Mouse (Mus musculus): ENCODE measurements around the gene Serpine2. TPM values are rescaled to one million over a fixed set of nuclear protein-coding genes. Genes with fewer than 3 reads are reported as not detected.

The Serpine2 gene
- polyA plus RNA-seq (2012; rRNA removed) = 33.8 and 46.7 TPM in 2 replicates

GRCm38 (mm10) chr1:79861130-79861942 is at the start of gene Serpine2:
TSS of gene Serpine2 (minus strand) at chr1:79861180.
- H3K4me3 ChIP-seq (ENCODE audit: control insufficient read depth, insufficient read depth, low read length) = no peak within 1 kb of the TSS
- no peak within 1 kb of the TSS for H3K27ac ChIP-seq (ENCODE audit: control insufficient read depth, insufficient read depth, low read length)
- no peak for DNase-seq
- no peaks in the 10 kb centered on the region; the same call in 1 of the 2 replicates for H3K27me3 ChIP-seq (ENCODE audit: control insufficient read depth, insufficient read depth, low read length)
- H3K4me1 ChIP-seq (replicated peaks; ENCODE audit: control insufficient read depth, insufficient read depth, low read length) = peaks cover 9% of the 10 kb centered on the region
- H3K36me3 ChIP-seq (ENCODE audit: control insufficient read depth, insufficient read depth, low read length) = no peaks in the 10 kb centered on the region
- TF ChIP-seq POLR2A (IDR thresholded peaks at IDR 0.05; ENCODE audit: control insufficient read depth, extremely low read depth, insufficient read depth, low read length, poor library complexity) = no peak
- no peak for TF ChIP-seq CTCF (IDR thresholded peaks at IDR 0.05; ENCODE audit: borderline replicate concordance, control insufficient read depth, extremely low read depth, insufficient read depth, low read length, poor library complexity)
- WGBS = 70% methylated on average over 6 of the region's 6 CpGs

DNA sequence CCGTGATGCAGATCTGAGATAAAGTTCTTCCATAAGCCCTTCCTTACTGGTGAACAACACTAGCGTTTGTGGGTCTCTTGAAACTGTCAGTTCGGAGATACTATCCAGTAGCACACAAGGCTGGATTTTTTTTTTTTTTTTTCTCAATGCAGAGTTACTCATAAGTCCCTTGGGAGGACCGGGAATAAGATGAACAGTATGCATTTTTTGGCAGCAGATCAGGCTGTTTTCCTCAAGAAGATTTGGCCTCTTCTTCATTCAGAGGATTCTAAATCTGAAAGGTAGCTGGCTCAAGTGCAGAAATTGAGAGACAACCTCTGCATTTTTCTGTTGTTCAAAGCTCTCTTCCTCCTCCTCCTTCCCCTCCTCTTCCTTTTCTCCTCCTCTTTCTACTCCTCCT is 46.8 kb upstream of the Serpine2 start:
- TF ChIP-seq CTCF (IDR thresholded peaks at IDR 0.05; ENCODE audit: borderline replicate concordance, control insufficient read depth, extremely low read depth, insufficient read depth, low read length, poor library complexity) = no peak
- no peak for TF ChIP-seq POLR2A (IDR thresholded peaks at IDR 0.05; ENCODE audit: control insufficient read depth, extremely low read depth, insufficient read depth, low read length, poor library complexity)
- H3K27ac ChIP-seq (ENCODE audit: control insufficient read depth, insufficient read depth, low read length) = no peak overlapping the region
- no peaks in the 10 kb centered on the region for H3K27me3 ChIP-seq (ENCODE audit: control insufficient read depth, insufficient read depth, low read length)
- no peaks in the 10 kb centered on the region for H3K4me1 ChIP-seq (replicated peaks; ENCODE audit: control insufficient read depth, insufficient read depth, low read length)
- H3K4me3 ChIP-seq (ENCODE audit: control insufficient read depth, insufficient read depth, low read length) = no peak overlapping the region
- DNase-seq = no peak
- 88% methylated on average over 4 of the region's 4 CpGs for WGBS
- no peaks in the 10 kb centered on the region for H3K36me3 ChIP-seq (ENCODE audit: control insufficient read depth, insufficient read depth, low read length)

DNA sequence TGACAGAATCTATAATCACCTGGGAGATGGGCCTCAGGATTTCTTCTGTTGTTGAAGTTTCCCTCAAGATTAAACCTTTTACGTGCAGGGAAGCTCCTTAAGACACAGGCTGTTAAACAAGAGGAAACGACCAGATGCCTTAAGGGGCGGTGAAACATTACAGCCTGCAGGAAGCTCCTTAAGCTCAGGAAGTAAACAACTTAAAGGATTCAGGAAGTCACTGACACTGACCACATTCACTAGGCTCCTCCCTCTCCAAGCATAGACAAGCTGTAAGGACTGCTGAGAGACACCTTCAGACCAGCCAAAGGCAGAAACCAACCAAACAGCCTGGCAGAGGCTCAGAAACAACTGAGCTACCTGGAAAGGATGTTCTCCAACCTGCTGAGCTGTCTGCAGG is 44.3 kb upstream of the Serpine2 start:
- DNase-seq = no peak
- Histone ChIP-seq H3K27ac (ENCODE audit: control insufficient read depth, insufficient read depth, low read length) (no peak overlapping the region), H3K4me3 (ENCODE audit: control insufficient read depth, insufficient read depth, low read length) (no peak overlapping the region), H3K4me1 (replicated peaks; ENCODE audit: control insufficient read depth, insufficient read depth, low read length) (no peaks in the 10 kb centered on the region), H3K27me3 (ENCODE audit: control insufficient read depth, insufficient read depth, low read length) (no peaks in the 10 kb centered on the region), H3K36me3 (ENCODE audit: control insufficient read depth, insufficient read depth, low read length) (no peaks in the 10 kb centered on the region)
- 50% methylated on average over 3 of the region's 3 CpGs for WGBS
- no peak for TF ChIP-seq CTCF (IDR thresholded peaks at IDR 0.05; ENCODE audit: borderline replicate concordance, control insufficient read depth, extremely low read depth, insufficient read depth, low read length, poor library complexity)
- TF ChIP-seq POLR2A (IDR thresholded peaks at IDR 0.05; ENCODE audit: control insufficient read depth, extremely low read depth, insufficient read depth, low read length, poor library complexity) = no peak

- whole genome bisulfite sequencing = 85% methylated on average over 2 of the region's 2 CpGs
- Histone ChIP-seq H3K27me3 (ENCODE audit: control insufficient read depth, insufficient read depth, low read length) (no peaks in the 10 kb centered on the region), H3K27ac (ENCODE audit: control insufficient read depth, insufficient read depth, low read length) (no peak overlapping the region), H3K4me1 (replicated peaks; ENCODE audit: control insufficient read depth, insufficient read depth, low read length) (no peaks in the 10 kb centered on the region), H3K4me3 (ENCODE audit: control insufficient read depth, insufficient read depth, low read length) (no peak overlapping the region), H3K36me3 (ENCODE audit: control insufficient read depth, insufficient read depth, low read length) (no peaks in the 10 kb centered on the region)
- TF ChIP-seq CTCF (IDR thresholded peaks at IDR 0.05; ENCODE audit: borderline replicate concordance, control insufficient read depth, extremely low read depth, insufficient read depth, low read length, poor library complexity) (no peak), POLR2A (IDR thresholded peaks at IDR 0.05; ENCODE audit: control insufficient read depth, extremely low read depth, insufficient read depth, low read length, poor library complexity) (no peak)
- no peak for DNase-seq
Measured at GRCm38 (mm10) chr1:79902901-79903300, 41.9 kb upstream of the Serpine2 start.

DNA sequence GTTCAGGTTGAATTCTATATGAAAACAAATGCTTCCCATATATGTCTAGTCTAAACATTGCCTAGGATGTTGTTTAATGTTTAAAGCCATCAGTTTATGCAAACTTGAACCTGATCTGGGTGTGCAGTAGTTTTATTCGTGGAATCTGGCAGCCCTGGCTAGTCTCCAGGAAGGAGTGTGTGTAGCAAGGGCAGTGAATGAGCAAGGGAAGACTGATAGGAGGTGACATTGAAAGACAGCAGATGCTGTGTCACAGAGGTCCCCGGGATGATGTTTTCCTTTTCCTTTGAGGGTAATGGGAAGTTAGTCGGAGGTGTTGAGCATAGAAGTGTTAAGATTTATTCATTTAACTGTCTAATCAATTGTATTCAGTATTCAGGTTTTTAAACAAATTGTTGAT is 21.7 kb upstream of the Serpine2 start:
- H3K27ac ChIP-seq (ENCODE audit: control insufficient read depth, insufficient read depth, low read length) = no peak overlapping the region
- 73% methylated on average over 3 of the region's 3 CpGs for WGBS

GRCm38 (mm10) chr1:79874741-79875140 is 13.8 kb upstream of the Serpine2 start:
- Histone ChIP-seq H3K36me3 (ENCODE audit: control insufficient read depth, insufficient read depth, low read length) (no peaks in the 10 kb centered on the region), H3K27ac (ENCODE audit: control insufficient read depth, insufficient read depth, low read length) (no peak overlapping the region), H3K4me1 (replicated peaks; ENCODE audit: control insufficient read depth, insufficient read depth, low read length) (no peaks in the 10 kb centered on the region), H3K27me3 (ENCODE audit: control insufficient read depth, insufficient read depth, low read length) (no peaks in the 10 kb centered on the region), H3K4me3 (ENCODE audit: control insufficient read depth, insufficient read depth, low read length) (no peak overlapping the region)
- WGBS = 94% methylated on average over 3 of the region's 3 CpGs
- no peak for DNase-seq
- TF ChIP-seq POLR2A (IDR thresholded peaks at IDR 0.05; ENCODE audit: control insufficient read depth, extremely low read depth, insufficient read depth, low read length, poor library complexity) (no peak), CTCF (IDR thresholded peaks at IDR 0.05; ENCODE audit: borderline replicate concordance, control insufficient read depth, extremely low read depth, insufficient read depth, low read length, poor library complexity) (no peak)

More for the DNA sequence above, 21.7 kb upstream of the Serpine2 start:
- no peak for DNase-seq
- no peaks in the 10 kb centered on the region for H3K27me3 ChIP-seq (ENCODE audit: control insufficient read depth, insufficient read depth, low read length)
- no peaks in the 10 kb centered on the region for H3K36me3 ChIP-seq (ENCODE audit: control insufficient read depth, insufficient read depth, low read length)
- TF ChIP-seq POLR2A (IDR thresholded peaks at IDR 0.05; ENCODE audit: control insufficient read depth, extremely low read depth, insufficient read depth, low read length, poor library complexity) (no peak), CTCF (IDR thresholded peaks at IDR 0.05; ENCODE audit: borderline replicate concordance, control insufficient read depth, extremely low read depth, insufficient read depth, low read length, poor library complexity) (no peak)
- no peaks in the 10 kb centered on the region for H3K4me1 ChIP-seq (replicated peaks; ENCODE audit: control insufficient read depth, insufficient read depth, low read length)
- no peak overlapping the region for H3K4me3 ChIP-seq (ENCODE audit: control insufficient read depth, insufficient read depth, low read length)

Measured in thymus, adult 2 months (tissue).